Mouse (Mus musculus): ENCODE data around the gene Gpd1l. TPM values are rescaled to one million over a fixed set of nuclear protein-coding genes. Genes with fewer than 3 reads are reported as not detected.
A peak's percentile ranks its signal among the peaks of the same experiment; 100 is the strongest.

Gpd1l gene
- polyA plus RNA-seq, 1 experiment from 2014 or later, result 17.3 TPM

- peak; percentile 73; the same call in 1 of the 2 replicates for ATAC-seq (ENCODE audit: insufficient read depth, low FRiP score, low read depth)
- H3K27ac ChIP-seq, result peak overlapping the region; percentile 73
- H3K27me3 ChIP-seq (replicated peaks), result no peaks in the 10 kb centered on the region
- 37% methylated on average over 8 of the region's 8 CpGs for WGBS
- no peak overlapping the region for H3K4me3 ChIP-seq (replicated peaks)
- H3K9ac ChIP-seq, result no peak overlapping the region
- H3K9me3 ChIP-seq, result no peaks in the 10 kb centered on the region
- no peaks in the 10 kb centered on the region for H3K36me3 ChIP-seq
- peak overlapping the region; percentile 4 for H3K4me2 ChIP-seq
- H3K4me1 ChIP-seq, result no peaks in the 10 kb centered on the region
These were observed 47.7 kb downstream of the Gpd1l start for GRCm38 (mm10) chr9:114885991-114886662.

GRCm38 (mm10) chr9:114885564-114885963 lies 48.2 kb downstream of the Gpd1l start:
- 75% methylated on average over 4 of the region's 4 CpGs for WGBS
- 0 out of 2 replicates have a peak, but pooled peaks have one; percentile 16 for ATAC-seq (ENCODE audit: insufficient read depth, low FRiP score, low read depth)
- peak overlapping the region; percentile 73 for H3K27ac ChIP-seq
- no peaks in the 10 kb centered on the region for H3K4me1 ChIP-seq
- no peaks in the 10 kb centered on the region for H3K9me3 ChIP-seq
- no peaks in the 10 kb centered on the region for H3K27me3 ChIP-seq (replicated peaks)
- H3K9ac ChIP-seq, result no peak overlapping the region
- no peaks in the 10 kb centered on the region for H3K36me3 ChIP-seq
- H3K4me2 ChIP-seq, result no peak overlapping the region
- no peak overlapping the region for H3K4me3 ChIP-seq (replicated peaks)

GRCm38 (mm10) chr9:114881977-114882376 lies 51.8 kb downstream of the Gpd1l start:
- 71% methylated on average over 2 of the region's 2 CpGs for WGBS
- no peak overlapping the region for H3K27ac ChIP-seq

GRCm38 (mm10) chr9:114855327-114855726 lies 78.5 kb downstream of the Gpd1l start:
- Histone ChIP-seq H3K4me2 (no peak overlapping the region), H3K4me3 (replicated peaks) (no peak overlapping the region), H3K27ac (no peak overlapping the region), H3K36me3 (no peaks in the 10 kb centered on the region), H3K9ac (no peak overlapping the region), H3K9me3 (no peaks in the 10 kb centered on the region), H3K27me3 (replicated peaks) (no peaks in the 10 kb centered on the region), H3K4me1 (0 out of 2 replicates have a peak, but pooled peaks cover 9% of the 10 kb centered on the region)
- peak; percentile 28; the same call in 1 of the 2 replicates for ATAC-seq (ENCODE audit: insufficient read depth, low FRiP score, low read depth)
- WGBS, result 51% methylated on average over 11 of the region's 11 CpGs

More at GRCm38 (mm10) chr9:114881977-114882376, 51.8 kb downstream of the Gpd1l start:
- ATAC-seq (ENCODE audit: insufficient read depth, low FRiP score, low read depth), result no peak
- no peak overlapping the region for H3K4me2 ChIP-seq
- no peaks in the 10 kb centered on the region for H3K9me3 ChIP-seq
- no peak overlapping the region for H3K4me3 ChIP-seq (replicated peaks)
- H3K27me3 ChIP-seq (replicated peaks), result no peaks in the 10 kb centered on the region
- H3K36me3 ChIP-seq, result no peaks in the 10 kb centered on the region
- no peak overlapping the region for H3K9ac ChIP-seq
- no peaks in the 10 kb centered on the region for H3K4me1 ChIP-seq

GRCm38 (mm10) chr9:114854686-114855085 lies 79.1 kb downstream of the Gpd1l start:
- ATAC-seq (ENCODE audit: insufficient read depth, low FRiP score, low read depth), result no peak
- H3K9me3 ChIP-seq, result no peaks in the 10 kb centered on the region
- no peak overlapping the region for H3K4me3 ChIP-seq (replicated peaks)
- no peak overlapping the region for H3K4me2 ChIP-seq
- H3K4me1 ChIP-seq, result 0 out of 2 replicates have a peak, but pooled peaks cover 9% of the 10 kb centered on the region
- WGBS, result 67% methylated on average over 9 of the region's 9 CpGs
- no peak overlapping the region for H3K9ac ChIP-seq
- no peaks in the 10 kb centered on the region for H3K27me3 ChIP-seq (replicated peaks)
- H3K36me3 ChIP-seq, result no peaks in the 10 kb centered on the region
- no peak overlapping the region for H3K27ac ChIP-seq

- no peak overlapping the region for H3K9ac ChIP-seq
- 0 out of 2 replicates have a peak, but pooled peaks cover 9% of the 10 kb centered on the region for H3K4me1 ChIP-seq
- no peak overlapping the region for H3K27ac ChIP-seq
- no peaks in the 10 kb centered on the region for H3K9me3 ChIP-seq
- H3K36me3 ChIP-seq, result no peaks in the 10 kb centered on the region
- no peak overlapping the region for H3K4me2 ChIP-seq
- WGBS, result 79% methylated on average over 15 of the region's 15 CpGs
- no peak overlapping the region for H3K4me3 ChIP-seq (replicated peaks)
- H3K27me3 ChIP-seq (replicated peaks), result no peaks in the 10 kb centered on the region
- ATAC-seq (ENCODE audit: insufficient read depth, low FRiP score, low read depth), result no peak
These were observed 80.5 kb downstream of the Gpd1l start for GRCm38 (mm10) chr9:114853336-114853735.

- 44% methylated on average over 8 of the region's 8 CpGs for WGBS
- H3K4me2 ChIP-seq, result no peak overlapping the region
- no peak overlapping the region; the same call in 1 of the 2 replicates for H3K27ac ChIP-seq
- H3K27me3 ChIP-seq (replicated peaks), result no peaks in the 10 kb centered on the region
- H3K9ac ChIP-seq, result no peak overlapping the region
- no peaks in the 10 kb centered on the region for H3K36me3 ChIP-seq
- H3K9me3 ChIP-seq, result no peaks in the 10 kb centered on the region
- ATAC-seq (ENCODE audit: insufficient read depth, low FRiP score, low read depth), result peak; percentile 64; the same call in 1 of the 2 replicates
- H3K4me3 ChIP-seq (replicated peaks), result no peak overlapping the region
- 0 out of 2 replicates have a peak, but pooled peaks cover 9% of the 10 kb centered on the region for H3K4me1 ChIP-seq
These were observed 82.2 kb downstream of the Gpd1l start for GRCm38 (mm10) chr9:114851419-114852190.

Other genes starting within 250 kb of the Gpd1l start
- gene Dync1li1, start 245.2 kb downstream of the Gpd1l start, polyA plus RNA-seq (2015; fragmentation: Nextera tagmentation; extraction: Ambion mirVana), result 57.6 and 58.3 TPM in 2 replicates
- gene Cmtm6, start 202.9 kb downstream of the Gpd1l start, polyA plus RNA-seq (2015; fragmentation: Nextera tagmentation; extraction: Ambion mirVana), result 58.7 and 60.9 TPM in 2 replicates
- 103 and 105 TPM in 2 replicates for gene Cmtm7, start 152.1 kb downstream of the Gpd1l start, polyA plus RNA-seq (2015; fragmentation: Nextera tagmentation; extraction: Ambion mirVana)
- gene Cmtm8, start 89.8 kb downstream of the Gpd1l start, polyA plus RNA-seq (2015; fragmentation: Nextera tagmentation; extraction: Ambion mirVana), result 63.7 and 66.1 TPM in 2 replicates
- gene Osbpl10, start 44.6 kb upstream of the Gpd1l start, polyA plus RNA-seq (2015; fragmentation: Nextera tagmentation; extraction: Ambion mirVana), result 2.0 and 2.3 TPM in 2 replicates
- gene Rps27rt, start 48.8 kb upstream of the Gpd1l start, polyA plus RNA-seq (2015; fragmentation: Nextera tagmentation; extraction: Ambion mirVana), result 360 and 1,042 TPM in 2 replicates

Data from stomach, embryonic 15.5 days (tissue).